Mouse (Mus musculus) bone marrow, adult 2 months (tissue): ENCODE results near the gene Foxr1. TPM values are rescaled to one million over a fixed set of nuclear protein-coding genes. Genes with fewer than 3 reads are reported as not detected.
"Not testable (repeated sequence)": the region's sequence is repeated elsewhere in the genome, so short reads cannot be mapped to it uniquely, and the experiment has no call there.

Source experiments
- H3K27ac ChIP-seq: fragments of 200-500 bp; 2 replicates; pipeline ENCODE4 v1.5.1; 2012; ENCODE audit warnings: low read depth, mild to moderate bottlenecking, control low read depth, inconsistent platforms, low read length; ENCODE audit not compliant: control insufficient read depth, poor library complexity, insufficient read depth
- H3K4me1 ChIP-seq: fragments of 200-500 bp; 2 replicates; pipeline ENCODE4 v1.6.1; 2011; ENCODE audit warnings: low read length; ENCODE audit not compliant: control insufficient read depth, insufficient read depth
- H3K4me3 ChIP-seq: fragments of 200-500 bp; replicated peaks from 2 replicates; pipeline ENCODE3; 2011; ENCODE audit warnings: mild to moderate bottlenecking, low read depth, low read length, control low read depth; ENCODE audit not compliant: control insufficient read depth
- CTCF ChIP-seq: fragments of 200-500 bp; IDR thresholded peaks from 2 replicates; pipeline ENCODE4 v1.5.1; 2011; ENCODE audit warnings: low read length, control low read depth; ENCODE audit not compliant: control insufficient read depth, insufficient read depth
- POLR2A ChIP-seq: fragments of 200-500 bp; IDR thresholded peaks from 2 replicates; pipeline ENCODE4 v1.6.1; 2011; ENCODE audit warnings: low read depth, mild to moderate bottlenecking, control low read depth, low read length, borderline replicate concordance; ENCODE audit not compliant: control insufficient read depth
- WGBS: fragments of 180-500 bp; shearing (Covaris S2); methylation state at CpG from one replicate; pipeline ENCODE4 v1.1.7; 2018; 5-methylcytosine and 5-hydroxymethylcytosine counted together
- polyA plus RNA-seq: library from polyadenylated mRNA; stranded (reverse); fragments of >200 nt; gene quantifications from 2 replicates; pipeline ENCODE4 v1.2.4, GENCODE M21; 2011; ENCODE audit warnings: low replicate concordance; ENCODE audit not compliant: missing spikeins, insufficient read depth, insufficient read length

Gene Foxr1
- polyA plus RNA-seq, 1 experiment, result not detected

- WGBS, result 3% methylated on average over 26 of the region's 26 CpGs
- peak overlapping the region; percentile 69 for H3K27ac ChIP-seq
- peak overlapping the region; percentile 97 for H3K4me3 ChIP-seq
- peaks cover 2% of the 10 kb centered on the region for H3K4me1 ChIP-seq
- TF ChIP-seq POLR2A, result no peak
- no peak for TF ChIP-seq CTCF
Measured at GRCm38 (mm10) chr9:44417156-44417891, 23.6 kb downstream of the Foxr1 start.

- WGBS, result 82% methylated on average over 2 of the region's 2 CpGs
- Histone ChIP-seq H3K4me1 (peaks cover 2% of the 10 kb centered on the region; the same call in 1 of the 2 replicates), H3K27ac (no peak overlapping the region)
Measured at GRCm38 (mm10) chr9:44412781-44413180, 28.2 kb downstream of the Foxr1 start.

GRCm38 (mm10) chr9:44412306-44412705 is 28.6 kb downstream of the Foxr1 start:
- WGBS, result 42% methylated on average over 4 of the region's 4 CpGs
- H3K4me1 ChIP-seq, result peaks cover under 1% of the 10 kb centered on the region; the same call in 1 of the 2 replicates
- no peak overlapping the region for H3K4me3 ChIP-seq
- no peak for TF ChIP-seq POLR2A
- no peak for TF ChIP-seq CTCF
- no peak overlapping the region for H3K27ac ChIP-seq

More at GRCm38 (mm10) chr9:44412781-44413180, 28.2 kb downstream of the Foxr1 start:
- no peak overlapping the region for H3K4me3 ChIP-seq
- TF ChIP-seq CTCF, result no peak
- no peak for TF ChIP-seq POLR2A

- no peaks in the 10 kb centered on the region for H3K4me1 ChIP-seq
- no peak overlapping the region for H3K4me3 ChIP-seq
- WGBS, result 82% methylated on average over 1 of the region's 1 CpGs
- TF ChIP-seq POLR2A, result no peak
- TF ChIP-seq CTCF, result no peak
- H3K27ac ChIP-seq, result no peak overlapping the region
Measured at GRCm38 (mm10) chr9:44411601-44412130, 29.3 kb downstream of the Foxr1 start.

GRCm38 (mm10) chr9:44410647-44411336 is 30.1 kb downstream of the Foxr1 start:
- 86% methylated on average over 2 of the region's 2 CpGs for WGBS
- H3K4me1 ChIP-seq, result no peaks in the 10 kb centered on the region
- no peak overlapping the region for H3K27ac ChIP-seq

GRCm38 (mm10) chr9:44408693-44409092 is 32.2 kb downstream of the Foxr1 start:
- H3K4me3 ChIP-seq, H3K4me1 ChIP-seq, H3K27ac ChIP-seq: not testable (repeated sequence)
- 66% methylated on average over 9 of the region's 9 CpGs for WGBS

More at GRCm38 (mm10) chr9:44410647-44411336, 30.1 kb downstream of the Foxr1 start:
- TF ChIP-seq POLR2A (no peak), CTCF (no peak)
- no peak overlapping the region for H3K4me3 ChIP-seq

- peak overlapping the region; percentile 90 for H3K27ac ChIP-seq
- 0% methylated on average over 24 of the region's 24 CpGs for WGBS
- H3K4me1 ChIP-seq, result no peaks in the 10 kb centered on the region
- H3K4me3 ChIP-seq, result peak overlapping the region; percentile 88
- TF ChIP-seq POLR2A (peak; percentile 43; the same call in 1 of the 2 replicates), CTCF (no peak)
Measured at GRCm38 (mm10) chr9:44407752-44408097, 33.2 kb downstream of the Foxr1 start.

GRCm38 (mm10) chr9:44406906-44407751 is 33.8 kb downstream of the Foxr1 start, which contains the start of the genes Rps25 and Trappc4:
Gene Rps25, plus strand, starts transcription at chr9:44407139.
Gene Trappc4, minus strand, starts transcription at chr9:44407600.
- under 1% methylated on average over 51 of the region's 51 CpGs for WGBS
- H3K4me3 ChIP-seq, result peak within 1 kb of the TSS; percentile 88
- H3K4me1 ChIP-seq, result no peaks in the 10 kb centered on the region
- TF ChIP-seq CTCF (no peak), POLR2A (peak; percentile 56; the same call in 1 of the 2 replicates)
- H3K27ac ChIP-seq, result peak within 1 kb of the TSS; percentile 90
